Mouse (Mus musculus) MEL (cell line): ENCODE measurements around the gene Alg3. TPM values are rescaled to one million over a fixed set of nuclear protein-coding genes. Genes with fewer than 3 reads are reported as not detected.

ENCODE experiments used
- DNase-seq: peaks from one replicate; pipeline ENCODE4 v3.0.0; 2011; ENCODE audit warnings: low read depth, low spot score
- H3K27ac ChIP-seq: 2 replicates; pipeline ENCODE4 v1.5.1; 2012; ENCODE audit warnings: low read depth, mild to moderate bottlenecking, control low read depth, low read length, moderate library complexity; ENCODE audit not compliant: control insufficient read depth
- H3K27me3 ChIP-seq, 2 experiments: fragments of 150-350 bp in 1 of 2; sonication (generic) in 1 of 2; 2 replicates each; pipeline ENCODE4 v1.6.1; 2012; ENCODE audit warnings: low read length in 2 of 2, mild to moderate bottlenecking in 2 of 2, improper control_type of control experiment in 1 of 2, moderate library complexity in 1 of 2; ENCODE audit not compliant: insufficient read depth in 2 of 2, control insufficient read depth in 1 of 2
- H3K36me3 ChIP-seq, 2 experiments: 2 replicates each; pipeline ENCODE4 v1.6.1; 2012 to 2014; ENCODE audit warnings: low read length in 2 of 2, improper control_type of control experiment in 1 of 2, inconsistent platforms in 1 of 2, mild to moderate bottlenecking in 1 of 2; ENCODE audit not compliant: insufficient read depth in 2 of 2, control insufficient read depth in 1 of 2
- H3K4me1 ChIP-seq, 2 experiments: fragments of 150-350 bp in 1 of 2; sonication (generic) in 1 of 2; 2 replicates each; pipeline ENCODE4 v1.6.1; 2012; ENCODE audit warnings: low read length in 2 of 2, improper control_type of control experiment in 1 of 2, mild to moderate bottlenecking in 1 of 2; ENCODE audit not compliant: insufficient read depth in 2 of 2, control insufficient read depth in 1 of 2
- H3K4me3 ChIP-seq, 2 experiments: fragments of 150-350 bp in 1 of 2; sonication (generic) in 1 of 2; 2 replicates each; pipeline ENCODE4 v1.5.1; 2012; ENCODE audit warnings: low read depth in 2 of 2, low read length in 2 of 2, mild to moderate bottlenecking in 2 of 2, moderate library complexity in 2 of 2, control low read depth in 1 of 2, improper control_type of control experiment in 1 of 2; ENCODE audit not compliant: control insufficient read depth in 1 of 2, insufficient read depth in 1 of 2
- H3K79me2 ChIP-seq: 2 replicates; pipeline ENCODE4 v1.6.1; 2012; ENCODE audit warnings: mild to moderate bottlenecking, low read length, moderate library complexity; ENCODE audit not compliant: control insufficient read depth, poor library complexity, insufficient read depth
- H3K9ac ChIP-seq: 2 replicates; pipeline ENCODE4 v1.6.1; 2012; ENCODE audit warnings: low read depth, mild to moderate bottlenecking, control low read depth, low read length, moderate library complexity; ENCODE audit not compliant: control insufficient read depth, poor library complexity, severe bottlenecking
- H3K9me3 ChIP-seq: fragments of 150-350 bp; sonication (generic); replicated peaks from 2 replicates; pipeline ENCODE4 v1.6.1; 2012; ENCODE audit warnings: mild to moderate bottlenecking, low read length, improper control_type of control experiment, moderate library complexity; ENCODE audit not compliant: insufficient read depth
- BHLHE40 ChIP-seq: IDR thresholded peaks from 2 replicates; pipeline ENCODE4 v1.6.1; 2012; ENCODE audit warnings: low read depth, mild to moderate bottlenecking, inconsistent platforms, low read length, improper control_type of control experiment, borderline replicate concordance
- CHD1 ChIP-seq: IDR thresholded peaks from 2 replicates; pipeline ENCODE4 v1.6.1; 2012; ENCODE audit warnings: low read depth, mild to moderate bottlenecking, inconsistent platforms, low read length, improper control_type of control experiment
- E2F4 ChIP-seq: IDR thresholded peaks from 2 replicates; pipeline ENCODE4 v1.6.1; 2011; ENCODE audit warnings: low read depth, low read length, improper control_type of control experiment, borderline replicate concordance
- GABPA ChIP-seq: IDR thresholded peaks from 2 replicates; pipeline ENCODE4 v1.6.1; 2012; ENCODE audit warnings: low read depth, mild to moderate bottlenecking, inconsistent platforms, low read length, improper control_type of control experiment, moderate library complexity
- GATA1 ChIP-seq: IDR thresholded peaks from 2 replicates; pipeline ENCODE4 v1.6.1; 2011; ENCODE audit warnings: low read depth, low read length, improper control_type of control experiment
- HCFC1 ChIP-seq: IDR thresholded peaks from 2 replicates; pipeline ENCODE4 v1.6.1; 2012; ENCODE audit warnings: low read depth, mild to moderate bottlenecking, inconsistent platforms, low read length, improper control_type of control experiment, moderate library complexity
- JUND ChIP-seq: IDR thresholded peaks from 2 replicates; pipeline ENCODE4 v1.6.1; 2011; ENCODE audit warnings: low read depth, mild to moderate bottlenecking, improper control_type of control experiment, low read length
- MYB ChIP-seq: IDR thresholded peaks from 2 replicates; pipeline ENCODE4 v1.6.1; 2011; ENCODE audit warnings: mild to moderate bottlenecking, low read depth, low read length, improper control_type of control experiment
- NELFE ChIP-seq: IDR thresholded peaks from 2 replicates; pipeline ENCODE4 v1.6.1; 2011; ENCODE audit warnings: low read depth, low read length, improper control_type of control experiment
- NRF1 ChIP-seq: IDR thresholded peaks from 2 replicates; pipeline ENCODE4 v1.6.1; 2014; ENCODE audit warnings: low read depth, mild to moderate bottlenecking, inconsistent platforms, low read length, improper control_type of control experiment, moderate library complexity; ENCODE audit not compliant: poor library complexity, insufficient read depth, severe bottlenecking
- POLR2AphosphoS2 ChIP-seq: IDR thresholded peaks from 2 replicates; pipeline ENCODE4 v1.6.1; 2011; ENCODE audit warnings: low read length, improper control_type of control experiment
- RCOR1 ChIP-seq: IDR thresholded peaks from 2 replicates; pipeline ENCODE4 v1.6.1; 2012; ENCODE audit warnings: low read depth, mild to moderate bottlenecking, inconsistent platforms, low read length, improper control_type of control experiment
- SIN3A ChIP-seq: IDR thresholded peaks from 2 replicates; pipeline ENCODE4 v1.6.1; 2012; ENCODE audit warnings: low read length, improper control_type of control experiment, inconsistent platforms
- SMC3 ChIP-seq: IDR thresholded peaks from 2 replicates; pipeline ENCODE4 v1.6.1; 2011; ENCODE audit warnings: low read depth, low read length, improper control_type of control experiment
- TAL1 ChIP-seq: IDR thresholded peaks from 2 replicates; pipeline ENCODE4 v1.6.1; 2012; ENCODE audit warnings: mild to moderate bottlenecking, inconsistent platforms, low read length, moderate library complexity, mixed read lengths
- TCF12 ChIP-seq: IDR thresholded peaks from 2 replicates; pipeline ENCODE4 v1.6.1; 2014; ENCODE audit warnings: low read depth, mild to moderate bottlenecking, inconsistent platforms, low read length, improper control_type of control experiment, moderate library complexity
- UBTF ChIP-seq: IDR thresholded peaks from 2 replicates; pipeline ENCODE4 v1.6.1; 2012; ENCODE audit warnings: low read depth, mild to moderate bottlenecking, inconsistent platforms, low read length, improper control_type of control experiment, moderate library complexity, borderline replicate concordance; ENCODE audit not compliant: insufficient read depth
- USF1 ChIP-seq: IDR thresholded peaks from 2 replicates; pipeline ENCODE4 v1.6.1; 2014; ENCODE audit warnings: low read depth, mild to moderate bottlenecking, inconsistent platforms, low read length, improper control_type of control experiment, moderate library complexity
- ZMIZ1 ChIP-seq: IDR thresholded peaks from 2 replicates; pipeline ENCODE4 v1.6.1; 2012; ENCODE audit warnings: low read depth, mild to moderate bottlenecking, inconsistent platforms, low read length, improper control_type of control experiment, moderate library complexity
- ZNF384 ChIP-seq: IDR thresholded peaks from 2 replicates; pipeline ENCODE4 v1.6.1; 2012; ENCODE audit warnings: low read depth, mild to moderate bottlenecking, inconsistent platforms, low read length, improper control_type of control experiment
- polyA plus RNA-seq, 2 experiments: library from polyadenylated mRNA; stranded (reverse) in 1 of 2; unstranded in 1 of 2; fragments of >175 nt in 1 of 2; fragments of >200 nt in 1 of 2; gene quantifications; 2 replicates each; pipeline versions ENCODE4 v1.2.1 to v1.2.4; 2012; ENCODE audit warnings: low replicate concordance in 2 of 2, low read depth in 1 of 2; ENCODE audit not compliant: insufficient read length in 2 of 2, insufficient read depth in 1 of 2, missing spikeins in 1 of 2
- total RNA-seq: library from RNA; depleted of rRNA; stranded (reverse); fragments of 300-350 nt; gene quantifications from 2 replicates; pipeline ENCODE4 v1.2.3, GENCODE M21; 2012

Gene Alg3
- total and polyA plus RNA-seq, 3 experiments = 25.6 to 218 (median 67.6) TPM

GRCm38 (mm10) chr16:20629731-20630634 lies 18.4 kb upstream of the Alg3 start, which contains the start of gene Ece2 (continued):
- TF ChIP-seq USF1 = no peak
- TF ChIP-seq POLR2AphosphoS2 = no peak

- peak overlapping the region; percentile 69 for H3K9ac ChIP-seq
- H3K4me1 ChIP-seq = peaks cover 2 to 16% of the 10 kb centered on the region in 2 experiments; a peak in 3 of 4 replicates
- H3K79me2 ChIP-seq = peaks cover 6% of the 10 kb centered on the region; the same call in 1 of the 2 replicates
- 0 out of 2 replicates have a peak overlapping the region, but pooled peaks have one; percentile 2 for H3K27ac ChIP-seq
- peak overlapping the region; percentile 59 to 73 for H3K4me3 ChIP-seq
- DNase-seq = peak; percentile 46
- no peak for TF ChIP-seq TAL1
- TF ChIP-seq GABPA = no peak
- no peak for TF ChIP-seq USF1
- TF ChIP-seq SMC3 = no peak
- no peak for TF ChIP-seq TCF12
- no peak for TF ChIP-seq NRF1
- no peak for TF ChIP-seq ZNF384
- no peak for TF ChIP-seq RCOR1
- no peak for TF ChIP-seq POLR2AphosphoS2
- no peak for TF ChIP-seq HCFC1
- no peak for TF ChIP-seq SIN3A
- TF ChIP-seq ZMIZ1 = no peak
- no peak for TF ChIP-seq UBTF
- no peak for TF ChIP-seq E2F4
- TF ChIP-seq BHLHE40 = no peak
- TF ChIP-seq JUND = no peak
- no peaks in the 10 kb centered on the region for H3K27me3 ChIP-seq
- H3K9me3 ChIP-seq = no peaks in the 10 kb centered on the region
- H3K36me3 ChIP-seq = peaks cover 0 to 3% of the 10 kb centered on the region in 2 experiments; a peak in 2 of 4 replicates
Observed at GRCm38 (mm10) chr16:20628871-20629391, 17.4 kb upstream of the Alg3 start.

- Histone ChIP-seq H3K9ac (peak overlapping the region; percentile 49), H3K9me3 (no peaks in the 10 kb centered on the region), H3K36me3 (peaks cover 0 to 13% of the 10 kb centered on the region in 2 experiments; a peak in 2 of 4 replicates), H3K27me3 (no peaks in the 10 kb centered on the region; a peak in 1 of 4 replicates), H3K4me3 (no peak overlapping the region), H3K4me1 (peaks cover 0 to 11% of the 10 kb centered on the region in 2 experiments; a peak in 2 of 4 replicates), H3K79me2 (peaks cover 4% of the 10 kb centered on the region; the same call in 1 of the 2 replicates), H3K27ac (no peak overlapping the region)
- peak; percentile 34 for DNase-seq
- TF ChIP-seq NELFE (no peak), RCOR1 (0 out of 2 replicates have a peak, but pooled peaks have one; percentile 19), USF1 (peak; percentile 48; the same call in 1 of the 2 replicates), GATA1 (0 out of 2 replicates have a peak, but pooled peaks have one; percentile 26), MYB (no peak), CHD1 (no peak)
Observed at GRCm38 (mm10) chr16:20623211-20623610, 11.7 kb upstream of the Alg3 start.
